Mouse (Mus musculus): ENCODE data around the gene Zfp330. TPM values are rescaled to one million over a fixed set of nuclear protein-coding genes. Genes with fewer than 3 reads are reported as not detected.

The Zfp330 gene
- 11.6 TPM for polyA plus RNA-seq (2015; fragmentation: Illumina TruSeq; extraction: RNeasy Lipid Tissue Mini Kit (QIAGEN cat#74804); ENCODE audit: insufficient read depth, low read depth, low replicate concordance)

DNA sequence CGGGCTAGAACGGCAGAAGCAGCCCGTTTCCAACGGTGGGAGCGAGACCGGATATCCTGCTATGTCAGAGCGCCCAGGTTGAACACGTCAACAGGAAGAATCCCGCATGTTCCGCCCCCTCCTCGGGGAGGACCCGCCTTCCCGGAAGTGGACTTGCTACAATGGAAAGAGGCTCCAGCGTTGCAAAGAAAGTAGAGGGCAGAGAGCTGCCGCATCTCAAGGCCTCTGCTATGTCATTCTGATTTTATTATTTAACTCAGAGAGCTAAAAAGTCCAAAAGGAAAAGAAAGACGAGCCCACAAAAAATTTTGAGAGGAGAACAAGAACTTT lies at the start of gene Zfp330:
Gene Zfp330 (minus strand): TSS at position 68 of the 330 bp plus-strand sequence.

Other genes starting within 250 kb of the Zfp330 start
- 0.63 TPM for gene Rnf150, start 89.2 kb upstream of the Zfp330 start, polyA plus RNA-seq (2015; fragmentation: Illumina TruSeq; extraction: RNeasy Lipid Tissue Mini Kit (QIAGEN cat#74804); ENCODE audit: insufficient read depth, low read depth, low replicate concordance)